Comparison of ENCODE assay signal across 22 mouse cellular contexts in genomic region chr12:103518640-103519039, GRCm38 (mm10). TPM values are rescaled to one million over a fixed set of nuclear protein-coding genes. Genes with fewer than 3 reads are reported as not detected.
DNase-seq lines count a peak whose midpoint lies in the region; ATAC-seq and TF ChIP-seq lines count a peak whose summit lies in the region.
"Had no signal": no experiment of that assay in that cellular context is flagged by ENCODE, and none has a peak within 500 bp of the region (broad histone marks: within the 10 kb centered on the region; RNA-seq: fewer than 3 reads in every experiment).

No protein-coding gene starts in this region.

- peaks cover 0 to 3% of the 10 kb centered on the region in 2 experiments; a peak in 1 of 4 replicates for H3K4me1 ChIP-seq in ES-E14 (ENCODE audit: control insufficient read depth in 2 of 2, insufficient read depth in 2 of 2, low read length in 2 of 2, poor library complexity in 1 of 2)
- peaks cover 5% of the 10 kb centered on the region; the same call in 1 of the 2 replicates for H3K4me1 ChIP-seq in hindbrain, embryonic 13.5 days (replicated peaks)
- H3K4me1 ChIP-seq: embryonic facial prominence, embryonic 12.5 days; intestine, embryonic 15.5 days had no signal

- H3K27ac ChIP-seq in ES-E14 (ENCODE audit: insufficient read depth, low read depth, low read length, poor library complexity, severe bottlenecking): no peak overlapping the region
- H3K27ac ChIP-seq in hindbrain, embryonic 13.5 days: no peak overlapping the region
- H3K27ac ChIP-seq: embryonic facial prominence, embryonic 12.5 days; forebrain, embryonic 15.5 days; heart, embryonic 10.5 days; hindbrain, embryonic 14.5 days; intestine, embryonic 15.5 days had no signal

- no peak for ATAC-seq in hindbrain, embryonic 13.5 days (ENCODE audit: low FRiP score)
- ATAC-seq: forebrain, embryonic 15.5 days; intestine, embryonic 15.5 days had no signal

- H3K27me3 ChIP-seq in hindbrain, embryonic 13.5 days: no peaks in the 10 kb centered on the region
- H3K27me3 ChIP-seq: embryonic facial prominence, embryonic 12.5 days; intestine, embryonic 15.5 days had no signal

- no peak overlapping the region for H3K9ac ChIP-seq in ES-E14 (ENCODE audit: insufficient read depth, low read depth, low read length, poor library complexity, severe bottlenecking)
- no peak overlapping the region for H3K9ac ChIP-seq in hindbrain, embryonic 13.5 days
- H3K9ac ChIP-seq: embryonic facial prominence, embryonic 12.5 days; forebrain, embryonic 15.5 days; hindbrain, embryonic 14.5 days; intestine, embryonic 15.5 days had no signal

- in situ Hi-C loops in ES-E14 (cut with MboI; ENCODE audit: low sequenced_read_pairs in 2 of 2, unreplicated experiment in 2 of 2): no loop called here

- H3K4me3 ChIP-seq in ES-E14 (ENCODE audit: insufficient read depth in 1 of 2, low read depth in 1 of 2, low read length in 2 of 2, poor library complexity in 1 of 2, severe bottlenecking in 1 of 2): no peak overlapping the region
- H3K4me3 ChIP-seq in hindbrain, embryonic 13.5 days: no peak overlapping the region
- H3K4me3 ChIP-seq: embryonic facial prominence, embryonic 12.5 days; forebrain, embryonic 15.5 days; heart, embryonic 10.5 days; intestine, embryonic 15.5 days had no signal

- WGBS in hindbrain, embryonic 13.5 days: 90% methylated on average over 6 of the region's 6 CpGs

- H3K9me3 ChIP-seq in ES-E14 (ENCODE audit: control insufficient read depth, insufficient read depth, low read depth, low read length): no peaks in the 10 kb centered on the region
- H3K9me3 ChIP-seq in hindbrain, embryonic 13.5 days: no peaks in the 10 kb centered on the region
- H3K9me3 ChIP-seq: embryonic facial prominence, embryonic 12.5 days; heart, embryonic 10.5 days; intestine, embryonic 15.5 days had no signal

- no peak overlapping the region for H3K4me2 ChIP-seq in hindbrain, embryonic 13.5 days
- H3K4me2 ChIP-seq: embryonic facial prominence, embryonic 12.5 days; forebrain, embryonic 15.5 days; hindbrain, embryonic 14.5 days; intestine, embryonic 15.5 days had no signal

- intact Hi-C loops in heart, postnatal 14 days (cut with DNase I): no loop called here

- peak; percentile 52 for DNase-seq in heart, adult 11 months
- no peak for DNase-seq in heart, postnatal 14 days
- DNase-seq in 416B (ENCODE audit: low read depth) (peak; percentile 11), ES-E14 (ENCODE audit: low read depth, low spot score) (no peak), MN1 (ENCODE audit: low spot score) (no peak)
- DNase-seq in brain, adult 2 months (ENCODE audit: low read depth, low spot score): peak; percentile 75
- DNase-seq in kidney, postnatal 14 days: no peak
- DNase-seq: adrenal gland, postnatal 10 days; B cell, adult 2 months; cerebellum, adult 11 months; cerebellum, adult 8-10 months; cerebellum, postnatal 25 days; gastrocnemius, postnatal 25 days; heart, adult 18-20 months; heart, postnatal 10 days; kidney, adult 18-20 months had no signal

- no peaks in the 10 kb centered on the region for H3K36me3 ChIP-seq in ES-E14 (ENCODE audit: control insufficient read depth, insufficient read depth, low read length, poor library complexity, severe bottlenecking)
- H3K36me3 ChIP-seq in hindbrain, embryonic 13.5 days: no peaks in the 10 kb centered on the region
- H3K36me3 ChIP-seq: embryonic facial prominence, embryonic 12.5 days; forebrain, embryonic 15.5 days; heart, embryonic 10.5 days; intestine, embryonic 15.5 days had no signal

TF ChIP-seq in ES-E14, 5 proteins besides CTCF, POLR2A, EP300 and RAD21:
- no peak for TF ChIP-seq ZNF384 (IDR thresholded peaks at IDR 0.05; ENCODE audit: low read depth, low read length)
- peak; percentile 80 for TF ChIP-seq MAFK (IDR thresholded peaks at IDR 0.05; ENCODE audit: insufficient read depth, low read depth, low read length)

RNA-seq across cellular contexts. Expression of gene Ppp4r4, which starts 13.4 kb away (rescaled TPM):
- total RNA-seq in heart, postnatal 14 days (2021): under 1 TPM; 0.50 to 0.98 TPM
- total RNA-seq in ES-E14 (2012; rRNA removed): 1.2 and 1.7 TPM in 2 replicates
- polyA plus RNA-seq in hindbrain, embryonic 13.5 days (2015; fragmentation: Nextera tagmentation; extraction: Ambion mirVana): 2.5 and 3.0 TPM in 2 replicates

Comparison
In these comparisons a context has a peak if more than half of its experiments do, and no peak if none do; other contexts are left out.
1. DNase-seq: peak in heart, adult 11 months (single experiment), 416B (single experiment) and brain, adult 2 months (single experiment); none in heart, postnatal 14 days (0 of 2), ES-E14 (single experiment), MN1 (single experiment) and kidney, postnatal 14 days (single experiment).